Mouse (Mus musculus) left cerebral cortex, adult 9 months (tissue): ENCODE measurements around the gene Prkcz.

Experiments used
- DNase-seq, 2 experiments: peaks; one replicate each; pipeline ENCODE4 v3.0.0; 2022; ENCODE audit warnings: low spot score in 2 of 2

Prkcz gene

GRCm38 (mm10) chr4:155221106-155221505 lies 140.1 kb downstream of the Prkcz start:
- no peak for DNase-seq

GRCm38 (mm10) chr4:155220213-155221100 lies 140.7 kb downstream of the Prkcz start:
- no peak for DNase-seq

GRCm38 (mm10) chr4:155219271-155220212 lies 141.6 kb downstream of the Prkcz start:
- no peak for DNase-seq

- DNase-seq = no peak
Observed at GRCm38 (mm10) chr4:155218104-155218732, 142.9 kb downstream of the Prkcz start.

- DNase-seq = no peak
Observed at GRCm38 (mm10) chr4:155217241-155218103, 143.7 kb downstream of the Prkcz start.

GRCm38 (mm10) chr4:155215773-155216630 lies 145.2 kb downstream of the Prkcz start:
- DNase-seq = peak in 1 of 2 experiments; percentile 61

- DNase-seq = no peak
Observed at GRCm38 (mm10) chr4:155215203-155215602, 146.0 kb downstream of the Prkcz start.

- DNase-seq = no peak
Observed at GRCm38 (mm10) chr4:155214793-155215192, 146.4 kb downstream of the Prkcz start.

GRCm38 (mm10) chr4:155214188-155214587 lies 147.0 kb downstream of the Prkcz start:
- no peak for DNase-seq

- DNase-seq = no peak
Observed at GRCm38 (mm10) chr4:155213752-155214054, 147.5 kb downstream of the Prkcz start.

- peak in 1 of 2 experiments; percentile 45 for DNase-seq
Observed at GRCm38 (mm10) chr4:155213052-155213751, 148.0 kb downstream of the Prkcz start.
